Mouse (Mus musculus) kidney, embryonic 14.5 days (tissue): ENCODE measurements around the gene Prkcb. TPM values are rescaled to one million over a fixed set of nuclear protein-coding genes. Genes with fewer than 3 reads are reported as not detected.

Experiments
- ATAC-seq: fragments of 200-750 bp; cut with Nextera tagmentation; 2 replicates; pipeline ENCODE4 v1.8.0; 2017; ENCODE audit warnings: moderate number of reproducible peaks, mild to moderate bottlenecking, moderate TSS enrichment, moderate library complexity; ENCODE audit not compliant: low FRiP score, low TSS enrichment
- H3K27ac ChIP-seq: fragments of 300-500 bp; sonication (generic); 2 replicates; pipeline ENCODE4 v1.5.1; 2014; ENCODE audit warnings: low read depth, mild to moderate bottlenecking, low read length, moderate library complexity, mixed read lengths
- H3K27me3 ChIP-seq: fragments of 300-500 bp; sonication (generic); 2 replicates; pipeline ENCODE4 v1.6.1; 2014; ENCODE audit warnings: mild to moderate bottlenecking, low read length; ENCODE audit not compliant: control insufficient read depth, insufficient read depth
- H3K36me3 ChIP-seq: fragments of 300-500 bp; sonication (generic); 2 replicates; pipeline ENCODE4 v1.6.1; 2014; ENCODE audit warnings: low read length, mixed read lengths; ENCODE audit not compliant: control insufficient read depth, insufficient read depth
- H3K4me1 ChIP-seq: fragments of 300-500 bp; sonication (generic); 2 replicates; pipeline ENCODE4 v1.6.1; 2014; ENCODE audit warnings: low read length, mixed read lengths; ENCODE audit not compliant: control insufficient read depth, insufficient read depth
- H3K4me2 ChIP-seq: fragments of 300-500 bp; sonication (generic); replicated peaks from 2 replicates; pipeline ENCODE4 v1.6.1; 2014; ENCODE audit warnings: low read depth, mild to moderate bottlenecking, low read length
- H3K4me3 ChIP-seq: fragments of 300-500 bp; sonication (generic); 2 replicates; pipeline ENCODE4 v1.5.1; 2014; ENCODE audit warnings: mild to moderate bottlenecking, low read length
- H3K9ac ChIP-seq: fragments of 300-500 bp; sonication (generic); 2 replicates; pipeline ENCODE4 v1.6.1; 2014; ENCODE audit warnings: low read depth, mild to moderate bottlenecking, low read length, moderate library complexity
- H3K9me3 ChIP-seq: fragments of 300-500 bp; sonication (generic); 2 replicates; pipeline ENCODE4 v1.6.1; 2016; ENCODE audit warnings: low read length; ENCODE audit not compliant: control insufficient read depth
- WGBS: fragments of 180-500 bp; shearing (Covaris S2); extraction: QIAGEN DNeasy Blood & Tissue Kit; methylation state at CpG from one replicate; pipeline ENCODE4 v1.1.7; 2014; 5-methylcytosine and 5-hydroxymethylcytosine counted together
- polyA plus RNA-seq: library from polyadenylated mRNA; unstranded; fragments of >200 nt; fragmentation: Nextera tagmentation; extraction: Ambion mirVana; gene quantifications from 2 replicates; pipeline ENCODE4 v1.2.1, GENCODE M21; 2014

Prkcb gene
- polyA plus RNA-seq, 1 experiment from 2014 or later, result 4.1 TPM

DNA sequence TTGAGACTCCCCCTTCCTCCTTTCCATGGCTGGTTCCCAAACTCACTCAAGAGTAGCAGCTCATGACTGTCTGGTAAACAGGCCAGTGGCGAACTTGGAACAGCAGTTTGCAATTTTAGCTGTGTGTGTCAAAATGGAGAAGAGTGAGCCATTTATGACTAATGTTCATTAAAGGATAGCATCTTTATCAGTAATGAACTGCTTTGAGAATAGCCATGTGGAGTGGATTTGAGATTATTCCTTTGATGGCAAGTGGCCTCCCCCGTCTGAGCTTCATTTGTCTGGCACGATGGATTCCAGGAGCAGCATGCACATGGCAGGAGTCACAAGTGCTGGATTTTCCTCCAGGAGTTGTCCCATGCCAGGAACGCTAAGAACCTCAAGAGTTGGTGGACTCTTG, 281.9 kb downstream of the Prkcb start:
- H3K4me1 ChIP-seq, result no peaks in the 10 kb centered on the region
- no peak overlapping the region for H3K4me2 ChIP-seq
- H3K36me3 ChIP-seq, result no peaks in the 10 kb centered on the region
- H3K4me3 ChIP-seq, result no peak overlapping the region
- no peak for ATAC-seq
- no peak overlapping the region for H3K9ac ChIP-seq
- H3K9me3 ChIP-seq, result no peaks in the 10 kb centered on the region
- H3K27ac ChIP-seq, result no peak overlapping the region
- no peaks in the 10 kb centered on the region for H3K27me3 ChIP-seq
- WGBS, result 73% methylated on average over 4 of the region's 4 CpGs

DNA sequence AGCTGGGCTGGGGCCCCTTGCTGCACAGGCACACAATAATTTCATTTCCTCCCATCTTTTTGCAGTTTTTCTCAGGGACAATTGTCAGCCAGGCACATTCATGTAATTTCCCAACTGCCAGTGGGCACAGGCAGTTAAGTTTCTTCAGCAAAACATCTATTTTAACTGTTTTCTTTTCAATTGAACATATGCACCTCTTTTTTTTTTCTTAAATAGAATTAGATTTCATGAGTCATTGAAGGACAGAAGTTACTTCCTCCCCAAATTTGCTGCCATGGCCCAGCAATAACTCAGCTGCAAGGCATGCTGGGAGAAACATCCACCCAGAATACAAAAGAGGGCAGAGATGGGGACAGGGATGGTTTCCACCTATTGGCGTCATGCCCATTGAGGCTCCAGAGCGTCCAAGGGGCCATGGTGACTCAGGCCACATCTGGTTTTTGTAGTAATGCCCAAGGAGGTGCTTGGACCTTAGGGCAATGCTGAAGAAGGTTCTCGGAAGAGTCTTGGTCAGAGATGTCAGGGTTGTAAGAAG, 284.6 kb downstream of the Prkcb start:
- no peaks in the 10 kb centered on the region for H3K4me1 ChIP-seq
- no peak overlapping the region for H3K4me2 ChIP-seq
- 85% methylated on average over 3 of the region's 3 CpGs for WGBS

DNA sequence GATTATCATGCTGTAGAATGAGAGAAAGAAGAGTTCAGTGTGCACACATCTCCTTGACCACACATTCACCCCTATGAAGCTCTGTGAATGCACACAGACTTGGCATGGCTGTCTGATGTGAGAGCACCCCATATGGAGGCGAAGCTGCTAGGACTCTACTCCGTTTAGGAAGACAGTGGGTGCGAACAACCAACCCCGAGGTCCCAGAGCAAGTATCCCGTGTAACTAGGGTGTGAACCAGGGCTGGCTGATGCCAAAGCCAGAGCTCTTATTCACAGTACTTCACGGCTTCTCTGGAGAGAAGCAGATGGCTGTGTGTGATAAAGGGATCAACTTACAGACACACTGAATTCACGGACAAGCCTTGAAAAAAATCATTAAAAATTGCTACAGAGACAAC, 285.9 kb downstream of the Prkcb start:
- no peak for ATAC-seq
- H3K4me3 ChIP-seq, result no peak overlapping the region
- 61% methylated on average over 7 of the region's 7 CpGs for whole genome bisulfite sequencing
- H3K9me3 ChIP-seq, result no peaks in the 10 kb centered on the region
- no peak overlapping the region for H3K9ac ChIP-seq
- no peaks in the 10 kb centered on the region for H3K36me3 ChIP-seq
- no peaks in the 10 kb centered on the region for H3K4me1 ChIP-seq
- H3K4me2 ChIP-seq, result no peak overlapping the region
- no peaks in the 10 kb centered on the region for H3K27me3 ChIP-seq
- no peak overlapping the region for H3K27ac ChIP-seq

More for the DNA sequence above, 284.6 kb downstream of the Prkcb start:
- Histone ChIP-seq H3K4me3 (no peak overlapping the region), H3K36me3 (no peaks in the 10 kb centered on the region), H3K27me3 (no peaks in the 10 kb centered on the region), H3K9ac (no peak overlapping the region), H3K27ac (no peak overlapping the region), H3K9me3 (no peaks in the 10 kb centered on the region)
- ATAC-seq, result no peak

DNA sequence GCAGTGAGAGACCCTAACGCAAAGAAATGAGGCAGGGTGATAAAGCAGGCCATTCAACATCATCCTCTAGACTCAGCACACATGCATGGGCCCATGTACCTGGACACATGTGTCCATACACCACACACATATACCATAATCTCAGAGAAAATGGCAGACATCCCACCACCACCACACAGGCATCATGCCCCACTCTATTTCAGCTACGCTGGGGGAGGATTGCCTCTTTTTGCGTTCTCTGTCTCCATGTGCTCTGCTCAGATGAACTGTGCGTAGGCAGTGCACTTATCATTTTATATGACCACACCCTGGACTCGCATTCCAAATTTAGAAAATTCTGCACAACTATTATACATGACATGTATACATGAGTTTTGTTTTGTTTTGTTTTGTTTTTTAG, 286.5 kb downstream of the Prkcb start:
- Histone ChIP-seq H3K27ac (no peak overlapping the region), H3K9ac (no peak overlapping the region)
- 85% methylated on average over 5 of the region's 5 CpGs for WGBS

DNA sequence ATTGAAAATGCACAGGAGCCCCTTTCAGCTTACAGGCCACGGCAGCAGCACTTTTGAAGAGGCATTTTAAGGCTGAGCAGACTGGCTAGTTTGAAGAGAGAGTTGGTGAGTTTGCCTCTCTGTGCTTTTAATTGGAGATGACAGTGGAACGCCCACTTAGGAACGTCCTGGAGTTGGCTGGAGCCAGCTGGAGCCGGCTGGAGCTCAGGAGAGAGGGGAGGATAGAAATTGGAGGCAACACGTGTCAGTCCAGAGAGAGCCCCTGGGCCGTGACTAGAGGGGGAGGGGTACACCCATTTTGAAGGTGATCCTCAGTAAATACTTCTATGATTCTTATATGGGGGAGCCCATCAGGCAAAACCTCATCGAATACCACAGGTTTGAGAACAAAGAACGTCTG, 287.0 kb downstream of the Prkcb start:
- H3K27ac ChIP-seq, result no peak overlapping the region

More for the DNA sequence above, 286.5 kb downstream of the Prkcb start:
- H3K9me3 ChIP-seq, result no peaks in the 10 kb centered on the region
- no peaks in the 10 kb centered on the region for H3K36me3 ChIP-seq
- H3K4me3 ChIP-seq, result no peak overlapping the region
- no peaks in the 10 kb centered on the region for H3K4me1 ChIP-seq
- H3K27me3 ChIP-seq, result no peaks in the 10 kb centered on the region
- no peak overlapping the region for H3K4me2 ChIP-seq
- ATAC-seq, result 0 out of 2 replicates have a peak, but pooled peaks have one; percentile 24

DNA sequence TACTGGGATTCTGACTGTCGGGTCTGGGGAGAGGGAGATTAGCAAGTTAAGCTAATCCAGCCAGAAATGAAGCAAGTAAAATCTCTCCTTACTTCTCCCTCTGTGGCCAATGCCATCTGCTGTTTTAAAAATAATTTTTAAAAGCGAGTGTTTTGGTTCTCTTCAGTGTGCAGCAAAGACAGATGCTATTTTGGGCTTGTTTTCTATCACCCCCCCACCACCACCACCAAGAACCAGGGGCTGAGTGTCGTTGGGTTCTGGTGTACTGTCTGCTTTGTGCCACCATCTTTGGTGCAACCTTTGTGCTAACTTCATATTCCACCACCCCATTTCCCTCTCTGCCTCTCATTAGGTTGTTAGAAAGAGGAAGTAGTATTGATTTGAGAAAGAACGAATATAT, 289.0 kb downstream of the Prkcb start:
- no peaks in the 10 kb centered on the region for H3K9me3 ChIP-seq
- no peaks in the 10 kb centered on the region for H3K27me3 ChIP-seq
- no peak overlapping the region for H3K27ac ChIP-seq
- no peak overlapping the region for H3K4me2 ChIP-seq
- H3K4me1 ChIP-seq, result no peaks in the 10 kb centered on the region
- no peak overlapping the region for H3K4me3 ChIP-seq
- H3K36me3 ChIP-seq, result no peaks in the 10 kb centered on the region
- WGBS, result 86% methylated on average over 4 of the region's 4 CpGs
- no peak overlapping the region for H3K9ac ChIP-seq
- no peak for ATAC-seq

More for the DNA sequence above, 287.0 kb downstream of the Prkcb start:
- Histone ChIP-seq H3K4me2 (no peak overlapping the region), H3K27me3 (no peaks in the 10 kb centered on the region), H3K36me3 (no peaks in the 10 kb centered on the region), H3K4me3 (no peak overlapping the region), H3K9me3 (no peaks in the 10 kb centered on the region), H3K4me1 (no peaks in the 10 kb centered on the region), H3K9ac (no peak overlapping the region)
- 25% methylated on average over 8 of the region's 8 CpGs for WGBS
- ATAC-seq, result peak; percentile 83

DNA sequence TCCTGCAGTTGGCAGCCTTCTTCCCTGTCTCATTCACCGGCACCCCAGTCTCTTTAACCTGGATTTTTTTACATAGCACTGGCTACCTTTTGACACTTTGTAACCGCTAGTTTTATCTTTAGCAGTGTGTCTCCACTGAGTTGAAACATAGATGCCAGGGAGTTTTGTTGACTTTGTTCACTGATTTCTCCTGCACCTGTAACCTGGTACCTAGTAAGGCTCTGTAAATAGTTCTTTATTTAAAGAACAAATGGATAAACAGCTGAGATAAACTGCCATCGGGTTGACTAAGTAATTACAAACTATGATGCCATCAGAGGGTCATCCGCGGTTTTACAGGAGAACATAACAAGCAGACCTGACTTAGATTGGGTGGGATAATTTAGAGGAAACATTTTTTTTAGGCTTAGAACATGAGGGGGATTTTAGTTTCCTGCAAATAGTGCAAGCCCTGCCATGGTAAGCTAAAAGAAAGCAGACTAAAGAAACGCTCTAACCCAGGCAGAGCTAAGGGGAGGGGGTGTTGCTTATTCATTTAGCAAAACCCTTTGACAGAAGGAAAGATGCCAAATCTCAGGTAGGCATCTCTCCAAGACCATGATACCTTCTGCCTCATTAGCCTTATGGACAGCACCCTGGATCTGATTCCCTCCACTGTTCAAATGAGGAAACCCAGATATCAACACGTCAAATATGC, 291.1 kb downstream of the Prkcb start:
- H3K27me3 ChIP-seq, result no peaks in the 10 kb centered on the region
- H3K36me3 ChIP-seq, result no peaks in the 10 kb centered on the region
- H3K9ac ChIP-seq, result no peak overlapping the region
- WGBS, result 82% methylated on average over 7 of the region's 7 CpGs
- no peaks in the 10 kb centered on the region for H3K9me3 ChIP-seq
- H3K27ac ChIP-seq, result no peak overlapping the region
- H3K4me2 ChIP-seq, result no peak overlapping the region
- ATAC-seq, result no peak
- H3K4me3 ChIP-seq, result no peak overlapping the region
- no peaks in the 10 kb centered on the region for H3K4me1 ChIP-seq

DNA sequence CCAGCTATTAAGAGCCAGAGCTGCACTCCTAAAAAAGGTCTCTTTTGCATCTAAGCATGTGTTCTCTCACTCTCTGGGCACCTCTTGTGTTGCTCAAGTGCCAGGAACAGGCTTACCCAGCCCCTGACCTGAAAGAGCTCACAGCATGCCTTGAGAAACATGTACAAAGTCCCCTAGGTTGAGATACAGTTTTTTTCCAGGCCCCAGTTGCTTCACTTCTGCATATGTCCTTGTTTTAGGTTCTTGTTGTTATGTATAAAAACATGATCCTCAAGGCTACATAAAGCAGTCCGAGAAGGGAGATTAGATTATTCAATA, 291.6 kb downstream of the Prkcb start:
- WGBS, result 84% methylated on average over 1 of the region's 1 CpGs
- no peaks in the 10 kb centered on the region for H3K9me3 ChIP-seq

DNA sequence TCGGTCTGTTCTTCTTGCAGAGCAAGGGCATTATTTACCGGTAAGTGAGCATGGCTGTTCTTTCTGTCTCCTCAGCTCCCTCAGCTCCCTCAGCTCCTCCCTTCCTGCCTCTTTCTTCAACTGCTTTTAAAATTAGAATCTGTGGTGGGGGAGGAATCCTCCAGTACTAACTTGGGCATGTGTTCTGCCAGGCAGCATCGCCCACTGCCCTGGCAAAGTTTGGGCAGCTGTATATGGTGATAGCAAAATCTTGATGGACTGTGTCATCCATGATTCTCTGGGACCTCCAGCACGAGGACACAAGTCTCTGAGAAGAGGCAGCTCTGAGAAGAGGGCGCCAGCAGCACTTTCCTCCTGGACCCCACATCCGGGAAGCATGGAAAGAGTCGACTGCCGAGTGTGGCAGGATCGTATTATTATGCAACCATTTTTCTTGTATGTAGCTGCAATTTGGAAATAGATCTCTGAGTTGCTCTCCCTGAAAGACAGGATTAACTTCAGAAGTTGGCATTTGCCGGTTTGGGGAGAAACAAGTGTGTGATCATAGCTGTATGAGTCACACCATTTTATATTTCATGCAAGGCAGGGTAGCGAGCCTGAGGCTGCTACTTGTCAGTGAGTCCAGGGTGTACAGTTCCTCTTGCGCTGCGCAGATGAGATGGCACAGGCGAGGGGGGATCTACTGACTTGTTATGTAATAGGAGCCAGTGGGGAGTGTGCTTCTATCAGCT, 296.0 kb downstream of the Prkcb start:
- H3K36me3 ChIP-seq, result no peaks in the 10 kb centered on the region
- no peaks in the 10 kb centered on the region for H3K9me3 ChIP-seq
- 84% methylated on average over 14 of the region's 14 CpGs for WGBS
- H3K27ac ChIP-seq, result no peak overlapping the region
- H3K27me3 ChIP-seq, result no peaks in the 10 kb centered on the region
- no peak for ATAC-seq
- no peak overlapping the region for H3K4me2 ChIP-seq
- no peak overlapping the region for H3K4me3 ChIP-seq
- H3K4me1 ChIP-seq, result no peaks in the 10 kb centered on the region
- no peak overlapping the region for H3K9ac ChIP-seq

More for the DNA sequence above, 291.6 kb downstream of the Prkcb start:
- H3K36me3 ChIP-seq, result no peaks in the 10 kb centered on the region
- H3K27ac ChIP-seq, result no peak overlapping the region
- H3K4me1 ChIP-seq, result no peaks in the 10 kb centered on the region
- ATAC-seq, result no peak
- no peak overlapping the region for H3K9ac ChIP-seq
- no peaks in the 10 kb centered on the region for H3K27me3 ChIP-seq
- no peak overlapping the region for H3K4me3 ChIP-seq
- no peak overlapping the region for H3K4me2 ChIP-seq
